Mouse (Mus musculus) layer of hippocampus, adult 11-12 months (tissue): ENCODE measurements around the gene Cactin.

ENCODE experiments used
- DNase-seq: peaks from one replicate; pipeline ENCODE4 v3.0.0; 2022; ENCODE audit warnings: low spot score

Gene Cactin

DNA sequence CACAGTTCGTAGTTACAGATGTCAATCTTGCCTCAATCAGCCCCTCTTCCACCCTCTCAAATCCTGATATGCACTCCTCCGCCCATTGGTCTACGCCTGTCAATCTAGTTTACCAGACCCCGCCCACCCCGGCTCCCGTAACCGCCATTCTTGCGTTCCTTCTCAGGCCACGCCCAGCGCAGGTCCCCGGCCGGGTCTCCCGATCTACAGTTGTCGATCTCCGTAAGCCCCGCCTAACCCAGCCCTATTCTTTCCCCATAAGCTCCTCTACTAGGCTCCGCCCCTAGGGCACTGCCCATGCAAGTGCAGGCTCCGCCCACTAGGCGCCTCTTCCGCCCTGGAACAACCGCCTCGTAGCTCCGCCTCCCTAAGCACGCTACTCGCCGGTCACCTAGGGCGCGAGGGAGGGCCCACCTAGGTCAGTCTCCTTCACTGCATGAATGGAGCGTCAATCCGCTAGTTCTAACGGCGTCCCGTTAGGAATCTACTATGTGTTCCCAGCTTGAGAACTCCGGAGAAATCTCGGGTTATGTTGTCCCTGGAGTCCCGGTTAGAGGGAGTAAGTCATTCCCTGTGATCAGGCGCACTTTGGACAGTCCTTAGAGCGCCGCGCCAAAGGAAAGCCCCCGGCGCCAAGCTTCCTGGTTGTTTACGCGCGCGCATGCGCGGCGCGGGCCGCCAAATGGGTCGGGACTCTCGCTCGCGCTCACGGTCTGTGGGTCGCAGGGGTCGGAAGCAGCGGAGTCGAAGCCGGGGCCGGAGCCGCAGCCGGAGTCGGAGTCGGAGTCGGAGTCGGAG is at the start of gene Cactin:
Gene Cactin, plus strand, starts transcription at position 554 of the 798 bp plus-strand sequence.
- peak; percentile 100 for DNase-seq

DNA sequence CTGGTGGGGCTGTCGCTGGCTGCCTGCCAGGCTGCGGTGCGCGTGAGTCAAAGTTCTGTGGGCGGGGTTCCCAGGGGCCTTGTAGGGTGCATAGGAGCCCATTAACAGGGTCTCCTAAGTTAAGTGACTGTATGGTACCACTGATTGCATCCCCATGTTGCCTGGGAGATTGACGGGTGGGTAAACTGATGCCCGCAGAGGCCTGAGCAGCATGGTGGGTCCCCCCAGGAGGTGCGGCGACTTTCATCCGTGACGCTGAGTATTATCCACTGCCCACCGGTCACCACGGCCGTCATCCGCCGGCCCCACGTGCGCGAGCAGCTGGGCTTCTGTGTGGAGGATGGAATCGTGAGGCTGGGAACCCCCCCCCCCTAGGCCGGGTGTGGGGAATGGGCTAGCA is 48.5 kb upstream of the Cactin start:
- no peak for DNase-seq

DNA sequence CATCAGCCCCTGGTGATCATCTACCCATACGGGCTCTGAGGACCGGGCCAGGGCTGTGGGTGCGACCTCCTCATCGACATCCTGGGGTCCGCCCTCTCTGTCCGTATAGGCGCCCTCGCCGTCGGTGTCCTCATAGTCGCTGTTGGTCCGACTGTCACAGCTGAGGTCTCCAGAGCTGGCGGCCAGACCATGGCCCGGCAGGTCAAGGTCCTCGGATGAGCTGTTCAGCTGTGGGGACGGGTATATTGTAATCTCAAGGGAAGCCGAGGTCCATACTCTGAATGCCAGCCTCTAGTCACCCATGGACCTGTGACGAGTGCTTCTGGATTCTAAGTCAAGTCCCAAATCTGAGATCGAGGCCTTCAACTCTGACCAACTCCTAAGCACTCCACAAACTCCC is 47.1 kb upstream of the Cactin start:
- DNase-seq, result no peak

DNA sequence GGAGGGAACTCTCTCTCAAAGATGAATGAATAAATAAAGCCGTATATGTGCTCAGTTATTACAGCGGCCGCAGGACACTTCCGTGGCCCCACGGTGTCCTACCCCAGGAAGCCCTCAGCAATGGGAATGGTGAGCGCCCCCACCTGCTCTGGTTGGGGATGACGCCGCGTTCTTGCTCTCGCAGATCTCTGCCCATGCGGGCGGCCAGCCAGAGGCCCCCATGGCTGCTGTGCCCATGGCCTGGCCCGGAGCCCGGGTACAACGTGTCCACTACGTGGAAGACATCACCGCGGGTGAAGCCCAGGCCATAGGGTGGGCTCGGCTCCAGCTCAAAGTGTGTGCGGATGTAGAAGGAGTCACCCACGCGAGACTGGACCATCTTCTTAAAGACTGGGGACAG is 43.2 kb upstream of the Cactin start:
- DNase-seq, result no peak

DNA sequence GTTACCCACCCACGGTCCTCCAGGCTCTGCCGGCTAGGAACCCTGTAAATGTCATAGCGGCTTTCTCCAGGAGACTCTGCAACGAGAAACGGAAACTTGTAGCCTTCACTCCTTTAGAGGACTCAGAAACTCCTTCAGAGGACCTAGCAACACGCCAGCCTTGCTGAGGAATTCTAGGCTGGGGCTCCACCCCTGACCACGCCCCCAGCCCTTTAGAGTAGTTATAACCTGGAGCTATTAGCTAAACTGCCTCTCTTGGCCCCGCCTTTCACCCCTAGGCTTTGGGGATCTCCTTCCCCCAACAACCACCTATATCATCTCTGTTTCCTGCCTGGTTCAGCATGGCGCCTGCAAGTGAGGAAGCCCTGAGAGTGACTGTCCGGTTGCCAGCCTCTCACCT is 41.4 kb upstream of the Cactin start:
- DNase-seq, result no peak

DNA sequence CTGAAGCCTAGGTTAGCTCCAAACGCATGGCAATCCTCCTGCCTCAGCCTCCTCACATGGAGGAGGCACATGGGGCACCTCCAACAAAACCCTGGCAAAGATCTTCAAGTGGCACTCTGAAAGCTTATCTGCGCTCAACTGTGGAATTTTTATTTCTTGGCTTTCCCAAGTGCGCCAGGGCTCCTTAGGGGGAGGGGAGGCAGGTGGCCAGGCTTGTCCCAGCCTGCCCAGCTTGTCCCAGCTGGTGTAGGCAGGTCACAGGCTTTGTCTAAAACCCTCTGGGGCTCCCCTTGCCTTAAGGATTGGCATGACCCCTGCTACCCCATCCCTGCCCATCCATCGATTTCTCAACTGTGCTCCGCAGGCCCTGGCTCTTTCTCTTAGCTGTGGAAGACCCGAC is 36.7 kb upstream of the Cactin start:
- DNase-seq, result no peak

DNA sequence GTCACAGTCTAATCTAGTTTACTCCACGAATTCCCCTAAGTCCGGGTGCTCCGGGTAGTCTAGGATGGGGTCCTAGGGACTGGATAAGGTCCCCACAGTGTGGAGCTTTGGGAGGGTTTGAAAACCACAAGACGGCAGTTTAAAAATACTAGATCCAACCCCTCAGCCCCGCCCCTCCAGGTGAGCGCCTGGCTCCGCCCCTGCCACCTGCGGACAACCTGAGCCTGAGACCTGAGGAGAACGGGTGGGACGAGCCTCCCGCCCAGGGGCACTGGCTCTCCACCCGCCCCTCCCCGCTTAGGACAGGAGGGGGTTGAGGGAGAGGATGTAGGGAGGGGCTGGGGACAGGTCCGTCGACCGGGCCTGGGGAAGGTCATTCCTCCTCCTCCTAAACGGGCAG is 36.2 kb upstream of the Cactin start:
- DNase-seq, result no peak

DNA sequence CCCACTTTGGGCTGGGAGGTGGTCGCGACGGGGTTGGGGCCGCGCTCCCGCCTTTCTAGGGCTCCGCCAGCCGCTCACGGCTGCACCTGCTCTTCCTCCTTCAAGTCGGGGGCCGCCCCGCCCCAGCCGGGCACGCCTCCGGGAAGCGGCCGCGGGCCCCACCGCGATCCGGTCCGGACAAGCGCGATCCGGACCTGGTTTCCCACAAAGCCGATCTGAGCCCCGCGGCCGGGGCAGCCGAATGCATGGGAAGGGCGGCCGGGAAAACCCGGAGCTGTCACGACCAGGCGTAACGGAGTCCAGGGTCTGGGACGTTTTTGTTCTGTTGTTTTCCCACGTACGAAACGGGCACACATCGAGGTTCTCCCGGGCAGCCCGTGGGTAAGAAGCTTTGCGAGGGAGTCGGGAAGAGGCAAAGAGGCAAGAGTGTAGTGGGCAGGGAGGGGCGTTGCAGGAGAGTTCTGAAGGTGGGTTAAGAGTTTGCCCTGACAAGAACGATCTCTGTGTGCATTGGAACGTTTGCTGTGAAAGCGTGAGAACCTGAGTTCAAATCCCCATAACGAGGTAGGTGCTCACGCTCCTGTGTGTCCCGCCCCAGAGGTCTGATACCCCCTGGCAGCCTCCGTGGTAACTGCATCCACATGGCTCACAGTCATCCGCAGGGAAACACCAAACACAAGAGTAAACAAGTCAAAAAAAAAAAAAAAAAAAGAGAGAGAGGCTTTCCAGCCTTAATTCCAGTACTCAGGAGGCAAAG is 35.0 kb upstream of the Cactin start:
- DNase-seq, result peak; percentile 80

DNA sequence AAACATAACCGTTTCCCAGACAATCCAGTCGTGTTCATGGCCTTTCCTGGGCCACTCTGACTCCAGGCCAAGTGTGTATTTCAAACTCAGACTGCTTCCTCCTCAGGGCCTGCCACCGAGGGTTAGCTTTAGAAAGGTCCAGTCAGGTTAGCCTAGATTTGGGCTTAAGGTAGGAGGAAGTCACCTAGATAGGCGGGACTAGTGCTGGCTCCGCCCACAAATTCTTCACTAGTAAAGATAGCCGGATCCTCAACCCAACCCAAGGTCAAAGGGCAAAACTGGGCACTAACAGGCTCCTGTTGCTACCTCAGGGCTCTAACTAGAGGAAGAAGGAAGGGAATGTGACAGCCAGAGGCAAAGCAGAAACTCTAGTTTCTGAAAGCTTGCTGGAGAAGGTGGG is 34.3 kb upstream of the Cactin start:
- DNase-seq, result no peak

DNA sequence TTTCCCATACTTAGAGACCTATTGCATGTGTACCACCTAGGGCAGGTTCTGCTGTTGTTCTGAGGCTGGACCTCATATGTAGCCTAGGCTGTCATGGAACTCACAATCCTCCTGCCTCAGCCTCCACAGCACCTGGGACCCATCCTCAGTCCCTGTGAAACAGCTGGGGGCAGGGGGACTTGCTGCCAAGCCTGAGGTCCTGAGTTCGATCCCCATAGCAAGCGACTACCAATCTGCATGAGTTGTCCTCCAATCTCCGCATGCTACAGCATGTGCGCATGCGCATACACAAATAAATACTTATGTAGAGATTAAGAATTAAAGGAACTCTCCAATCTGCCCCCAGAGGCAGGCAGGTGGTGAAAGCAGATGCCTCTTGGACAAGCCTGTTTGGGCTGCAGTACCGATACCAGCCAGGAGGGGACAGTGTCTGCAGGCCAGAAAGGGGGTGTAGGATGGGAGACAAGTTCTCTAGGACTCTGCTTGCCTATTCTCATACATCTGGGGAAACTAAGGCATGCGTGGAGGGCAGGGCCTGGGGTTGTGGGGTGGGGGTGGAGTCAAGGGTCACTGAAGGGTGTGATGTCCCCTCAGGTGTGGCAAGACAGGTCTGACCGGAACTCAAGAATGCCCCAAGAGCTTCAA is 33.3 kb upstream of the Cactin start:
- no peak for DNase-seq

DNA sequence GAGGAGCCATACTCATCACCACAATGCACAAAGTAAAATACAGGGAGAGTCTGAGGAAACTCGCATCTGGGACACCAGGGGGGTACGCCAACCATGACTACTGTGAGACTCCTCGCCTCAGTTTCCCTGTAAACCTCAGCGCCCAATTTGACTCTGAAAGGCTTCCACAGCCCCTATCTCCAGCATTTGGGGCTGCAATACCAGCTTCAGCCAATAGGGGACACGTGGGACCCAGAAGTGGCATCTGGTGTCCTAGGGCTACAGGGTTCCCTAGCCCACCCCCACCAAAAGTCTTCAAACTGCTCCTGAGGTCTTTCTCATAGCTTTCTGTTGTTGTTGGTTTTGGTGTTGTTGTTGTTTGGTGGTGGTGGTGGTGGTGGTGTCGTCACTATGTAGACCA is 32.3 kb upstream of the Cactin start:
- DNase-seq, result no peak

DNA sequence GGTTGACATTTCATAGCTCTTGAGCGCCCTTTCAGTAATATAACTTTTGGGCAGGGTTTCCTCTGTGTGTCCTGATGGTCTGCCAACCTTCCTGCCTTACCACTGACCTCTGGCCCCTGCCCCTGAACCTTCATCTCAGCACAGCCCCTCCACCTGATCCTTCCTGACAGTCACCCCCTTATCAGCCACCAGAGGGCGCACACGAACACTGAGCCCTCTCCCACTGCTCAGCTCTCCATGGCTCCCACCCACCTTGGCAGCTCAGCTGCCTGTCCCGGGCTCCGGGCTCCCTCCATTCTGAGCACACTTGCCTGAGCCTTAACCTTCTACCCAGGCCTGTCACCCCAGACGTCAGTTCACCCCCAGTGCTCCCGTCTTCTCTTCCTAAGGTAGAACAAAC is 31.6 kb upstream of the Cactin start:
- peak; percentile 72 for DNase-seq

DNA sequence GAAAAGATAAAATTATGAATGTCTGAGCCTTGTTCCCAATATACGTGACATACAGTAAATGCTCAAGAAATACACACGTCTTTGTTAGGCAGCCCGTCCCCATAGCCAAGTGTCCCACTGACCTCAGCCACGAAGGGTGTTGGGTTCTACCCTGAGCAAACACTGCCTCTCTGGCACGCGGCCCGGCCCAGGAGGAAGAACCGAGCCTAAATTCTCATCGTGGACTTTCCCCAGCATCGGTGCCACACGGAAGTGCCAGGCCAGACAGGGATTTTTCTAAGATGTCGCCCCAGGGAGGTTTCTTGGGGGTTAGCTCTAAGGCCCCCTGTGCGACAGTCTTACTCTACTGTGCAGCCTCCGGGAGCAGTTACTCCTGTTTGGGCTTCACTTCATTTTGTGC is 31.1 kb upstream of the Cactin start:
- no peak for DNase-seq

DNA sequence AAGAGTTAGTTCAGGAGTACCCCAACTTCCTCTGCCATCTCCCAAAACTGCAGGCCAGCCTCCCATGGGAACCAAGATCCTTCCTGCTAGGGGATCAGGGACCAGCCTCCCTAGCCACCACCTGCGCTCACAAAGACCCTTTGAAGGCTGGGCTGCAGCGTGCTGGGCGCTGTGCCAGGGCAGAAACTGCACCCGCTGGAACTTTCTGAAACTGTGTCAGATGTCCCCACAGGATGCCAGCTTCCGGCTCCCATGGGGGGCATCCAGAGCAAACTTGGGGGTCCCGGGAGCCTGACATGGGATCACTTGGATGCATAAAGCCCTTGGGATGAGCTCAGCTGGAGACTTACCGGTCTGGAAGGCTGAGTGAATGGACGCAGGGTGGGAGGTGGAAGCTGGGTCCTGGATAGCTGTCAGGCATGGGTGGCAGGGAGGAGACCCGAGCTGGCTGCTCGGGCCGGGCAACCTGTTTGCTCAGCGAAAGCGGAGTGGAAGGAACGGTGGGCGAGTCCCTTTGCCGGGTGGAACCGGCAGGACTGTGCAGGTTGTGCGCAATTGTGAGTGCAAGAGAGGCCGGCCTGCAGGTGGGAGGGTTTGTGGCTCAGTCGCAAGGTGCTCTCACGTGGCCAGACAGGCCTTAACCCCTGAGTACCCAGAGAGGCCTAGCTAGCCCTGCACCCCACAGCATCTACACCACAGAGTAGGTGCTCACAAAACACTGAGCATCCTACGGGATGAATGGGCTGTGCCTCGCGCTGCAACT is 30.0 kb upstream of the Cactin start:
- no peak for DNase-seq

DNA sequence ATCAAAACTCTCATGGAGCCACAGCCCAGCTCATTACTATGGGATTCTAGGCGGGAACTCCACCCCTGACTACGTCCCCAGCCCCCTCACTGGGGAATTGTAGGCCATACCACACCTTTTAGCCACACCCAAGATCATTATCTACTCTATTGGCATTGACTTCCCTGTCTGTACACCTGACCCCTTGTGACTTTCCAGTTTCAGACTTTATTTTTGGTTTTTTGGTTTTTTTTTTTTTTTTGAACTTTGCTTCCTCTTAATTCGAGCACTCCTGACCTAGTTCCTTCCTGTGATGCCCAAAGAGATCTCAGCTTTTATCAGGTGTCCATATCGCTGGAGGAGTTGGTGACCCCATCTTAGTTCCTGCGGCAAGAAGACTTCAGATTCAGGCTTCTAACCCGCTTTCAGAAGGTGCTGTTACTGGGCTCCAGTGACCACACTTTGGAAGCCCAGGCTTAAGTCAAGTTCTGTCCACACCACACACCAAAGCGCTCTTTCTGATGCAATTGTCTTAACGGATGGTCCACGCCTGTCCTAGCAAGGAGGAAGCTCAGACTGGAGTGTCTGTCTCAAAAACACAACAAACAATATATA is 29.3 kb upstream of the Cactin start, which contains the start of gene Tjp3:
Gene Tjp3, minus strand, starts transcription at position 71 of the 594 bp plus-strand sequence.
- DNase-seq, result no peak

DNA sequence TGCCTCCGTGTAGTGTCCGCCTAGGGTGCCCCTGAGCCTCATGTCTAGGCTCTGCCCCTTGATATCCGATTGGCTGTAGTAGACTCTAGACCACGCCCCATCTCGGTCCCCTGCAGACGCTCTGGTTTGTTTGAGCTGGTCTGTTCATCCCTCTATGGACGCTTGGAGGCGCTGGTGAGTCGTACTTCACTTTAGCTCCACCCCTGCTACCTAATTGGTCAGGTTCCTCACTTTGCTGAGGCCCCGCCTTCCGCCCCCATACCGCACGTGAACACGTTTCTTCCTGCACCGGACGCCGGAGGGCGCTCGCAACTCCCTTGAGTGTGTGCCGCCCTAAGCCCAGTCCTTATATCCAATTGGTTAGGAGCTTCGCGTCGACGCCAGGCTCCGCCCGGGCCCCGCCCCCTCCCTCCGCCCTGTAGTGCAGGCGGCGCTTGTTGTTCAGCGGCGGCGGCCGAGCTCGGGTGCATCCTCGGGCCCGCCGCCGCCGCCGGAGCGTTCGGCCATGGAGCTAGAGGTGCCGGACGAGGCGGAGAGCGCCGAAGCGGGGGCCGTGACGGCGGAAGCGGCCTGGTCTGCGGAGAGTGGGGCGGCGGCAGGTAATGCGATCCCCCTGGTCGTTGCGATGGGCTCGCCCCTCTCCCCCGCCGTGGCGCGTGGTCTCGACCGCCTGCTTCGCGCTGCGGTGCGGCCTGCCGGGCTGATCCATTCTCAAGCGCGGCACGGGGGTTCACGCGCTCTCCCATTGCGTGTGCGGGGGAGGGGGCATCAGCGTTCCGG is 28.2 kb upstream of the Cactin start, which contains the start of gene Pip5k1c:
Gene Pip5k1c, plus strand, starts transcription at position 410 of the 780 bp plus-strand sequence.
- peak; percentile 100 for DNase-seq

DNA sequence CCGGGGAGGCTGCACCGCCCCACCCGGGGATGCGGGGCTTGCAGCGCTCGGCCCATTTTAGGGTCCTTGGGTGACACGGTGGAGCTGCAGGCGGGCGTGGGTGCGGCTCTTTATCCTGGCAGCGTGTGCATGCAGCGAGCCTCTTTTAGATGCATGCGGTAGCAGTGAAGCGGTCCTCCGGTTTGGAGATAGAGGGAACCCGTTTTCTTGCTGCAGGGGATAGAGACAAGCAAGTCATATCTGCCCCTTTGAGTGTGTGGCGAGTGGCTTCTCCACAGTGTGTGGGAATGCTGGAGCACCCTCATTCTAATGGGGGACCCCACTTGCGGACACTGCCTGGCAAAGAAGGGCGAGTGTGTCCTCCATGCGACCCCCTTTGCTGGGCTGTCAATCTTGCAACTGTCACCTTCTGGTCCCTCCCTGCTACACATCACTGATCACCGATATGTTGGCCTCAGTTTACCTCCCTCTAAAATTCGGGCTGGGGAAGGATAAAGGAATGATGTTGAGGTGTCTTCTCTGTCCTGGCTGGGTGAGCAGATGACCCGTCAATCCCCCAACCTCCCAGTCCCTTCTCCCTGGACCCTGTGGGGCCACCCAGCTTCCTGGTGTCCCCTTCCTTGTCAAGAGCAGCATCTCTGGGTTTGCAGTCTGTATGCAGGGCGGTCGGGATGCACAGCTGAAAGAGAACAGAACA is 27.4 kb upstream of the Cactin start:
- DNase-seq, result no peak

DNA sequence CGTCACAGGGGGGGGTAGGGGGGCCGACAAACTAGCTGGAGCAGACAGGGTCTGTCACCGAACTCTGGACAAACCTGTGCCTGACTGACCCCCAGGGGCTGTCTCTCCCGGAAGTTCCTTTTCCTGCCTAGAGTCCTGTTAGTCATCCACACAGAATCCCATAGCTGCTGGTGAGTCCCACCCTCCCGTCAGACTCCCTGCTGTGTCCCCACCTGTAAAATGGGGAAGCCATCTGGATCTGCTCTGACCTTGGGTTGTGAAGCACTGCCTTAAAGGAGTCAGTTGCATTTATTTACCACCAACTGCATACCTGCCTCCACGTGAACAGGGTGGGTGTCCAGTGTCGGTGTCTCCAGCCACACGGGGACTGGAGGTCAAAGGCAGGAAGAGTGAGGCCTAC is 26.5 kb upstream of the Cactin start:
- no peak for DNase-seq

DNA sequence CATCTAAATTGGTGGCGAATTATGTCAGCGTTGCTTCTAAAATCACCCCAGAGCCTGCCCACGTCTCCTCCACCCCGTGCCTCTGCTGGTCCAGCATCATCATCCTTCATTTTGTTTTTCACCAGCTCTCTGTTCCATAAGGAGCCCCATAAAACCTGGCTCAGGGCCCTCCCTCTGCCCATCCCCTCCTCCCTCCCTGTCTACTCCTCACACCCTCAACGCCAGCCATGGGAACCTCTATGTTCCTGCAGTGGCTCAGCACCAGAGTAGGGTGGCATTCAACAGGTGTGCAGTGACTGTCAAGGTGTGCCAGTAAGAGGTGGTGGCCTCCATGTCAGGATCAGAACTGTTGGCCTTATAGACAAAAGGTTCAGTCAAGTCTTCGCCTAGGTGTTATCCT is 25.7 kb upstream of the Cactin start:
- no peak for DNase-seq

DNA sequence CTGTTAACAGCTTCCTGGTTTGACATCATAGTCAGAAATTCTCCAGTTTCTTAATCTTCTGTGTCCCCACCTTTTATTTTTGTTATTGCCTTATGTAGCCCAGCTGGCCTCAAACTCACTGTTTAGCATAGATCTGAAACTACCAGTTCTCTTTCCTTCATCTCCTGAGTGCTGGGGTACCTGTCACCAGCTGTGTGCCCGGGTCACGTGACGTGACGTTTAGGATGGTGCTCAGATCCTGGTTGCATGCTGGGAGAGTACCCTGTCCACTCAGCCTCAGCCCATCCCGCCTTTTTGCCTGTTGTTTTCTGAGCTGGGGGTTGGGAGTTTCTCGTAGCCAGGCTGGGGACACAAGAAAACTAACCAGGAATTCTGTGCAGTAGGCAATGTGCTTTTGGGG is 23.7 kb upstream of the Cactin start:
- DNase-seq, result no peak
